11 mouse cellular contexts compared by ENCODE assay signal in genomic region chr4:102239657-102240390, GRCm38 (mm10).
DNase-seq lines count a peak whose midpoint lies in the region; ATAC-seq and TF ChIP-seq lines count a peak whose summit lies in the region.
"Had no signal": no experiment of that assay in that cellular context is flagged by ENCODE, and none has a peak within 500 bp of the region (broad histone marks: within the 10 kb centered on the region; RNA-seq: fewer than 3 reads in every experiment).

No protein-coding gene starts in this region.

- 68% methylated on average over 12 of the region's 12 CpGs for WGBS in embryonic facial prominence, embryonic 14.5 days
- WGBS in midbrain, postnatal 0 days: 52% methylated on average over 12 of the region's 12 CpGs
- 62% methylated on average over 12 of the region's 12 CpGs for WGBS in intestine, embryonic 16.5 days

- no peaks in the 10 kb centered on the region for H3K4me1 ChIP-seq in embryonic facial prominence, embryonic 14.5 days (ENCODE audit: control insufficient read depth, insufficient read depth, low read length)
- H3K4me1 ChIP-seq in midbrain, postnatal 0 days (ENCODE audit: insufficient read depth, low read length): no peaks in the 10 kb centered on the region
- no peaks in the 10 kb centered on the region; the same call in 1 of the 2 replicates for H3K4me1 ChIP-seq in intestine, embryonic 16.5 days (ENCODE audit: control insufficient read depth, insufficient read depth, low read length)
- H3K4me1 ChIP-seq: embryonic facial prominence, embryonic 13.5 days; liver, embryonic 15.5 days had no signal

- H3K36me3 ChIP-seq in embryonic facial prominence, embryonic 14.5 days (ENCODE audit: control insufficient read depth, insufficient read depth, low read length): no peaks in the 10 kb centered on the region
- no peaks in the 10 kb centered on the region for H3K36me3 ChIP-seq in midbrain, postnatal 0 days (ENCODE audit: insufficient read depth, low read length)
- no peaks in the 10 kb centered on the region for H3K36me3 ChIP-seq in intestine, embryonic 16.5 days (ENCODE audit: control insufficient read depth, insufficient read depth, low read length)
- H3K36me3 ChIP-seq: embryonic facial prominence, embryonic 13.5 days; liver, embryonic 15.5 days had no signal

- ATAC-seq in embryonic facial prominence, embryonic 14.5 days (ENCODE audit: low read depth): peak; percentile 53; the same call in 1 of the 2 replicates
- peak; percentile 65; the same call in 1 of the 2 replicates for ATAC-seq in midbrain, postnatal 0 days (ENCODE audit: low FRiP score)
- no peak for ATAC-seq in megakaryocyte, adult 5-6 weeks (ENCODE audit: poor library complexity, severe bottlenecking)
- no peak for ATAC-seq in intestine, embryonic 16.5 days
- ATAC-seq: Patski had no signal

- no peak overlapping the region for H3K4me3 ChIP-seq in embryonic facial prominence, embryonic 14.5 days (ENCODE audit: low read depth, low read length)
- H3K4me3 ChIP-seq in midbrain, postnatal 0 days (ENCODE audit: low read depth, low read length): no peak overlapping the region
- no peak overlapping the region for H3K4me3 ChIP-seq in intestine, embryonic 16.5 days (ENCODE audit: low read length)
- H3K4me3 ChIP-seq: embryonic facial prominence, embryonic 13.5 days; liver, embryonic 15.5 days had no signal

- H3K27ac ChIP-seq in embryonic facial prominence, embryonic 14.5 days (replicated peaks; ENCODE audit: low read depth, low read length): no peak overlapping the region
- H3K27ac ChIP-seq in midbrain, postnatal 0 days (ENCODE audit: low read depth, low read length): no peak overlapping the region
- H3K27ac ChIP-seq in intestine, embryonic 16.5 days (ENCODE audit: low read length): no peak overlapping the region
- H3K27ac ChIP-seq: embryonic facial prominence, embryonic 13.5 days; liver, embryonic 15.5 days had no signal

- TF ChIP-seq CTCF in midbrain, postnatal 0 days (IDR thresholded peaks at IDR 0.05): no peak

- H3K9ac ChIP-seq in embryonic facial prominence, embryonic 14.5 days (ENCODE audit: low read depth, low read length): no peak overlapping the region
- H3K9ac ChIP-seq in midbrain, postnatal 0 days (replicated peaks; ENCODE audit: low read length, poor library complexity, severe bottlenecking): no peak overlapping the region
- H3K9ac ChIP-seq in intestine, embryonic 16.5 days (ENCODE audit: low read depth, low read length): no peak overlapping the region
- H3K9ac ChIP-seq: embryonic facial prominence, embryonic 13.5 days; liver, embryonic 15.5 days had no signal

- no peaks in the 10 kb centered on the region for H3K9me3 ChIP-seq in embryonic facial prominence, embryonic 14.5 days (ENCODE audit: control insufficient read depth, low read length)
- no peaks in the 10 kb centered on the region for H3K9me3 ChIP-seq in midbrain, postnatal 0 days (ENCODE audit: low read length)
- no peaks in the 10 kb centered on the region for H3K9me3 ChIP-seq in intestine, embryonic 16.5 days (ENCODE audit: control insufficient read depth, low read length)
- H3K9me3 ChIP-seq: embryonic facial prominence, embryonic 13.5 days; liver, embryonic 15.5 days had no signal

- peak; percentile 68 to 73 for DNase-seq in cerebellum, adult 18-20 months
- peak; percentile 45 for DNase-seq in embryonic facial prominence, embryonic 14.5 days (ENCODE audit: low spot score)
- peak; percentile 56 for DNase-seq in layer of hippocampus, adult 9-10 months (ENCODE audit: low spot score)
- DNase-seq in midbrain, postnatal 0 days (ENCODE audit: low spot score): peak; percentile 77
- DNase-seq in heart, adult 11 months: no peak
- no peak for DNase-seq in c-Kit-positive CD71-positive TER-119-positive erythroid progenitor cells, embryonic 14.5 days (ENCODE audit: low spot score)

- H3K27me3 ChIP-seq in embryonic facial prominence, embryonic 14.5 days (replicated peaks; ENCODE audit: control insufficient read depth, insufficient read depth, low read length): no peaks in the 10 kb centered on the region
- H3K27me3 ChIP-seq in midbrain, postnatal 0 days (ENCODE audit: insufficient read depth, low read length): no peaks in the 10 kb centered on the region
- no peaks in the 10 kb centered on the region for H3K27me3 ChIP-seq in intestine, embryonic 16.5 days (replicated peaks; ENCODE audit: control insufficient read depth, insufficient read depth, low read length)
- H3K27me3 ChIP-seq: embryonic facial prominence, embryonic 13.5 days; liver, embryonic 15.5 days had no signal

- no peak overlapping the region for H3K4me2 ChIP-seq in embryonic facial prominence, embryonic 14.5 days (ENCODE audit: low read depth, low read length)
- H3K4me2 ChIP-seq in midbrain, postnatal 0 days (ENCODE audit: low read depth, low read length, poor library complexity, severe bottlenecking): no peak overlapping the region
- no peak overlapping the region for H3K4me2 ChIP-seq in intestine, embryonic 16.5 days (ENCODE audit: low read depth, low read length)
- H3K4me2 ChIP-seq: embryonic facial prominence, embryonic 13.5 days; liver, embryonic 15.5 days had no signal

Comparison
In these comparisons a context has a peak if more than half of its experiments do, and no peak if none do; other contexts are left out.
1. DNase-seq: peak in cerebellum, adult 18-20 months (2 of 2), embryonic facial prominence, embryonic 14.5 days (single experiment), layer of hippocampus, adult 9-10 months (single experiment) and midbrain, postnatal 0 days (single experiment); none in heart, adult 11 months (single experiment) and c-Kit-positive CD71-positive TER-119-positive erythroid progenitor cells, embryonic 14.5 days (single experiment).
2. ATAC-seq: peak in embryonic facial prominence, embryonic 14.5 days (single experiment) and midbrain, postnatal 0 days (single experiment); none in megakaryocyte, adult 5-6 weeks (single experiment) and intestine, embryonic 16.5 days (single experiment).